Mouse (Mus musculus): ENCODE measurements around the gene Marcksl1.
"Not testable (repeated sequence)": the region's sequence is repeated elsewhere in the genome, so short reads cannot be mapped to it uniquely, and the experiment has no call there.

Gene Marcksl1

DNA sequence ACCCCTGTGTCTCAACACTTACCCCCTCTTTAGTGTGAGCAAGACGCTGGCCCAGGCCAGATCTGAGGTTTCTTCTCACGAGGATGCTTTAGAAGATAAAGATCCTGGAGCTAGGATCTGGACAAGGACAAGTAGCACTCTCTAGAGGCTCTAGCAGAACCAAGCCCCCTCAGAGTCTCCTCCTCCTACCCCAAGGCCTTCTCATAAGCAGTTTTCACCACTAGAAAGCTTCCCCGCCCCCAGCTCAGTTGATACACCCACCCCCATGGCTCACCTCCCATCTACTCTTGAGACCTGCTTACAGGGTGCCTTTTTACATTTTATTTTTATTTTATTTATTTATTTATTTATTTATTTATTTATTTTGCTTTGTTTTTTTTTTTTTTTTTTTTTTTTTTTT lies 3.7 kb upstream of the Marcksl1 start:
- in situ Hi-C loops (cut with MseI, MboI): no loop called here

DNA sequence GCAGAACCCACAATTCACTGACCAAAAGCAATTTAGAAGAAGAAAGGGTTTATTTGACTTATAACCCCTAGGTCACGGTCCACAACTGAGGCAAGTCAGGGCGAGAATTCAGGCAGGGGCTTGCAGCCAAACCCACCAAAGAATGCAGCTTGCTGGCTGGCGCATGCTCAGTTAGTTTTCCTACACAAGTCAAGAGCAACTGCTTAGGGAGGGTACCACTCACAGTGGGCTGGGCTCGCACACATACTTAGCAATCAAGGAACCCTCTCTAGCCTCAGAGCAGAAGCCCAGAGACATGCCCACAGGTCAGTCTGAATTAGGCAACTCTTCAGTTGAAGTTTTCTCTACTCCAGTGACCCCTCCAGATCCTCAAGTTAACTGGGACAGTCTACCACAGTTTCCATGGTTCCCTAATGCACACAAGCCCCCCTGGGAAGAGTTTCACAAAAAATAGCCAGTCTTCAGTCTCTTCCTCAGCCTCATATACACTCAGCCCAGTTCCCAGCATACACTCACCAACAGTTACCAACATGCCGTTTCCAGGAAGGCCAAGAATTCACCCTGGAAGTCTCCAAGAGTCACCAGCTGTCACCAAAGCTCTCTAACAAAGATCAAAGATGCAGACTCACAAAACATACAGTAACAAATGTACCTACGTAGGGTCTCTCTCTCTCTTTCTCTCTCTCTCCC lies 2.5 kb upstream of the Marcksl1 start:
- in situ Hi-C loops (cut with MseI, MboI): no loop called here

- in situ Hi-C loops (cut with MseI, MboI): no loop called here
These were observed 1.8 kb upstream of the Marcksl1 start for GRCm38 (mm10) chr4:129511413-129512096.

- in situ Hi-C loops (cut with MseI, MboI): no loop called here
These were observed 510 bp downstream of the Marcksl1 start for GRCm38 (mm10) chr4:129513891-129514290.

DNA sequence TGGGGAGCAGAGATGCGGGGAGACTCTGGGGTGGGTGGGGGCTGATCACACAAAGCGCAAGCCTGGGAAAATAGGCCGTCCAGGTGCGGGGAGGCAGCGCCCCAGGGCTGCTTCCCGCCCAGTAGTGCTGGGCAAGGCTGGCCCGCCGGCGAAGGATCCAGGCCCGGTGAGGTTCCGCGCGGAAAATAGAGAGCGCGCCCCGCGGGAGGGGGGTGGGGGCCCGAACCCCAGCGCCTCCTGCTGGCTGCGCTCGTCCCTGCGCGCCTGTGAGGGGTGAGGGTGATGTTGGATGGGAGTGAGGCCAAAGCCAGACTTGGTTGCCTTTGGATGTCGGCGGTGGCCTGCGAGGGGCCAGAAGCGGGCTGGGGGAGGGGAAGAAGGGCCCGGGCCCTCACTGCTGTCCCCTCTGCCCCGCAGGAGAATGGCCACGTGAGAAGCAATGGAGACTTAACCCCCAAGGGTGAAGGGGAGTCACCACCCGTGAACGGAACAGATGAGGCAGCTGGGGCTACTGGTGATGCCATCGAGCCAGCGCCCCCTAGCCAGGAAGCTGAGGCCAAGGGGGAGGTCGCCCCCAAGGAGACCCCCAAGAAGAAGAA lies 1.0 kb downstream of the Marcksl1 start:
- in situ Hi-C loops (cut with MseI, MboI): no loop called here

GRCm38 (mm10) chr4:129516925-129517324 lies 3.5 kb downstream of the Marcksl1 start:
- in situ Hi-C loops (cut with MseI, MboI): no loop called here

- in situ Hi-C loops (cut with MseI, MboI): no loop called here
These were observed 5.1 kb downstream of the Marcksl1 start for GRCm38 (mm10) chr4:129518519-129518918.

DNA sequence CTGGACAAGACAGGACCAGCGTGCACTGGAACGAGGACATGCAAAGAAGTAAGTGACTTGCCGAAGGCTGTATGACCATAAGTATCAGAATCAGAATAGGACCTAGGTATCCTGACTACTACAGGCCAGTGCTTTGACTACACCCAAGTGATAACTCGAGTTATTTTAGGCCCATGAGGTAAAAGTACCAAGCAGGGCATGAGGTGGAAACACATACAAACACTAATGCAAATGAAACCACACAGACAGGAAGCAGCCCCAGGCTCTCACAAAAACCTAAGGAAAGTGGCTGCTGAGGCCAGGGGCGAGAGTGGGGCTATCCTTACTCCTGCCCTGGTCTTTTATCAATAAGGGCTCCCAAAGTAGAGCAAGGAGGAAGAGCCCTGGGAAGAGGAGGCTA lies 12.0 kb downstream of the Marcksl1 start:
- in situ Hi-C loops (cut with MseI, MboI): no loop called here

DNA sequence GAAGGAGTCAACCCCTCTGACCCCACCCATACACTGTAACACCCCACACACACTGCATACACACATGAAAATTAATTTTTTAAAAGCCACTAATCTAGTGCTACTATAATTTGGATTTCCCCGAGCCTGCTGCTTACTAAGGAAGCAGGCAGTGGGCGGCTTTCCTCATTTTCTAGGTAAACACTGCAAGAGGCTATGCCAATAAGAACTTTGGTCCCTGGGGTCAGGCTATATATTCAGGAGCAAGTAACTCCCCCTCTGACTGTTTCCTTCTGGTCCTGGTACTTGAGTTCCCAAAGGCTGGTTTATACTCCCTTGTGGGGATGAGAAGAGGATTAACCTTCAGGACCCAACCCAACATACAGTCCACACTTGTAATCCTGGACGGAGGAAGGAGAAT lies 12.5 kb downstream of the Marcksl1 start:
- in situ Hi-C loops (cut with MseI, MboI): no loop called here

- in situ Hi-C loops (cut with MseI, MboI): not testable (repeated sequence)
These were observed 15.5 kb downstream of the Marcksl1 start for GRCm38 (mm10) chr4:129528901-129529300.

GRCm38 (mm10) chr4:129540012-129540411 lies 26.6 kb downstream of the Marcksl1 start:
- in situ Hi-C loops (cut with MseI, MboI): no loop called here

DNA sequence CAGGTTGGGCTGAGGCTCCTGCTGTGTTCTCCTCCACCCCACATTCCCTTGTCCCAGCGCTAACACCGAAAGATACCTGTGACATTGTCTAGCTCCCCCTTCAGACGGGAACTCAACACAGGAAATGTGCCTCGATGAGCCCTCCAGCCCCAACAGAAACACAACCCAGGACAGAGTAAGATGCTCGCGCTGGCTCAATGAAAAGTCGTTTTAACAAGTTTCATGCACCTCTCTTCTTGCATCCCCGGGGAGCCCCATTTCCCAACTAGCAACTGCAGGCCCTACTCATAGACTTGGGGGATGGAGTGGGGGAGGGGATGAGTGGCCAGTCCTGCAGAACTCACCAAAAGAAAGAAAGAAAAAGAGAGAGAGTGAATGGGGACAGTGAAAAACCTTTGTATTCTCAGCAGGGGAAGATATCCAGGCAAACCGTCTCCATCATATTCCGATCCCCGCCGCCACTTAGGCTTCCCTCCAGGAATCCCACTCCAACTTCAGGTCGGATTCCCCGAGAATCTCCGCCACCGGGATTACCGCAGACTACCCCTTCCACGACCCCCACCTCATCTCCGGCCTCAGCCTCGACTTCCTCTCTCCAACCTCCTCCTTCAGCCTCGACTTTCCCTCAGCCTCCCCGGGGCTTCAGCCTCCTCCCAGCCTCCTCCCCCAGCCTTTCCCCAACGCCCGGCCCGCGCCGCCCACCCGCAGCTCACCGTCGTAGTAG lies 28.6 kb downstream of the Marcksl1 start:
- in situ Hi-C loops (cut with MseI, MboI): no loop called here

- in situ Hi-C loops (cut with MseI, MboI): no loop called here
These were observed 29.3 kb downstream of the Marcksl1 start, which contains the start of gene Hdac1 for GRCm38 (mm10) chr4:129542592-129543141. Gene Hdac1, minus strand, starts transcription at chr4:129542713.

DNA sequence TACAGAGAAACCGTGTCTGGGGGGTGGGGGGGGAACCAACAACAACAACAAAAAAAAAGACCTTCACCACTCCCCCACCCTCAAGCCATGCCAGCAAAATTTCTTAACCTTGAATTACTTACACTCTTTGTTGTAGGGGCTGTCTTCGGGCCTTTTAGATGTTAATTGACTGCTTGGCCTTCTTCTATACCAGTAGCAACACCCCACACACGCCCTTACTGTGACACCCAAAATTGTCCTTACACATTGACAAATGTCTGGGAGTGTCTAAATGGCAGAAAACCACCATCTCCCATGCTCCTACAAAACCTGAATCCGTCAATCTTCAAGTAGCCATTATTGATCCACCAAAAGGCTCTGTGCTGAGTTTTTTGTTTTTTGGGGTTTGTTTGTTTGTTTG lies 30.7 kb downstream of the Marcksl1 start:
- in situ Hi-C loops (cut with MseI, MboI): no loop called here

- in situ Hi-C loops (cut with MseI, MboI): not testable (repeated sequence)
These were observed 34.2 kb downstream of the Marcksl1 start for GRCm38 (mm10) chr4:129547631-129548030.

DNA sequence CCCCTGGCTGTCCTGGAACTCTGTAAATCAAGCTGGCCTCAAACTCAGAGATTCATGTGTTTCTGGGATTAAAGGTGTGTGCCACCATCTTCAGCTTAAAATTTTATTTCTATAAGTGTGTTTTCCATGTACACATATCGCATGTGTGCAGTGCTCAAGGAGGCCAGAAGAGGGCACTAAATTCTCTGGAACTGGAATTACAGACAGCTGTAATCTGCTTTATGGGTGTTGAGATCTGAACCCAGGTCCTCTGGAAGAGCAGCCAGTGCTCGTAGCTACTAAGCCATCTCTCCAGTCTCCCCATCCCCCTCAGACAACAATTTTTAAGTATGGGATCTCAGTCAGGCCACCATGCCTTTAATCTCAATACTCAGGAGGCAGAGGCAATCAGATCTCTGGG lies 35.9 kb downstream of the Marcksl1 start:
- in situ Hi-C loops (cut with MseI, MboI): no loop called here

DNA sequence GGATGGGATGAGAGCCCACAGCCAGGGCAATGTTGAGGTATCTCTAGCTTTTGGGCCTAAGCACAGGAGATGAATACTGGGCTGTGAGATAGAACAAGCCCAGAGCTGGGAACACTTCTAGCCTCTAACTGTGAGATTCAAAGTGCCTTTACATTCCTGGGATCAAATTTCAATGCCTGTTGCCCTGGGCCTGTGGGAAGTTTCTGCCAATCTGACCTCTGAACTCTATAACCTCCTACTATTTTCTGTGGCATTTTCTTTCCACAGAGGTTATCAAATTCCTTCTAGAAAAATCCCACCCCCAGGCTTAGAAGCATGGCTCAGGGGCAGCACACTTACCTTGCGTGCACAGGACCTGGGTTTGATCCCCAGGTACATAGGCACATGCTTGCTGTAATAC lies 36.9 kb downstream of the Marcksl1 start:
- in situ Hi-C loops (cut with MseI, MboI): no loop called here

DNA sequence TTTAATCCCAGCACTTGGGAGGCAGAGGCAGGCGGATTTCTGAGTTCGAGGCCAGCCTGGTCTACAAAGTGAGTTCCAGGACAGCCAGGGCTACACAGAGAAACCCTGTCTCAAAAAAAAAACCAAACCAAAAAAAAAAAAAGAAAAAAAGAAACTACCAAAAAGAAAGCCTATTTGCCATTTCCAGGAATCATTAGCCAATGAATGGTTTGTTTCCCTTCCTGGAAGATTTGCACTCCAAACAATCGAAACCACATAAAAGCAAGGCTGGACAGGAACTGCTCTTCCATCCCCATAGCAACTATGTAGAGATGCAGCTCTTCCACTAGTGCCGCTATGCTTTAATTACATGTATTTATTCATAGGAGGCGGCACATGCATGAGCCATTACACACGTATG lies 41.1 kb downstream of the Marcksl1 start:
- in situ Hi-C loops (cut with MseI, MboI): not testable (repeated sequence)

DNA sequence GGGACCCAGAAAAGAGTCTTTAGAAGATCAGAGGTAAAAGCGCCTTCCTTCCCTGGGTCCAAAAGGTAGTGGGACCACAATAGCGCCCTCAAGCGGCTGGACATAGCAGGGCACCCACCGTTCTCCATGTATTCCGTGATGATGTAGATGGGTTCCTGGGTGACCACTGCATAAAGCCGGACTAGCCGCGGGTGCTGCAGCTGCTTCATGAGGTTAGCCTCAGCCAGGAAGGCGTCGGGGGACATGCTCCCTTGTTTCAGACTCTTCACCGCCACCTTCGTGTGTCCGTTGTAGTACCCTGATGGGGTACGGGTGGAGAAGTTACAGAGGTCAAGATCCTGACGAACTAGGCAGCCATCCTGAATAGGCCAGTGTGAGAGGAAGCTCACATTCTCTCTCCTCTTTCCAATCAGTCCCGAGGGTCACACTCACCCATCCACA lies 42.1 kb downstream of the Marcksl1 start:
- in situ Hi-C loops (cut with MseI, MboI): no loop called here

DNA sequence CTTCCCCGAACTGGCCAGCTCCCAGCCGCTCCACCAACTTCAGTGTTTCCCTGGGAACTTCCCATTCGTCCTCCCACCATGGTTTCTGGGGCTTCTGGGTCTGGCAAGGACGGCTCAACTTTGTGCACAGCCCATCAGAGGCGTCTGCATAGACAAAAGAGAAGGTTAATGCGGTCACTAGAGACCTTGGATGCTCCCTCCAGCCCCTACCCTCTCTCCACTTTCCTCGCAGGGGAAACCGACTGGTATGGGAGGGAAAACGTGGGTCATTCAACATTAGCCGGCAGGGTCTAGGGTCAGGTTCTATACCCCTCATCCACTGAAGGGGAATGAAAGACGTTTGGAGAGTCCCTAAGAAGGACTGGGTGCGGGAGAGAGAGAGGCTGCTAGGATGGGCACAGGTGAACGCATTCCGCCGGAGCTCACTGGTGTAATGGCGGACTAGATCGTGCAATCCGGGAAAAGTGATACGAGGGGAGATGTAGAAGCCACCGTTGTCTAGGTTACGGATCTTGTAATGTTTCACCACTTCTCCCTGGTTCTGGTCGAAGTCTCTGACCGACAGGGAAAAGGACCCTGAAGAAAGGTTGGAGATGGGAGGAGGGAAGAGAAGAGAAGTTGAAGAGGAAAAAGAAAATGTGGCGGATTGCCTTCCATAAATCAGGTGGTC lies 42.6 kb downstream of the Marcksl1 start:
- in situ Hi-C loops (cut with MseI, MboI): no loop called here

- in situ Hi-C loops (cut with MseI, MboI): no loop called here
These were observed 43.3 kb downstream of the Marcksl1 start for GRCm38 (mm10) chr4:129556532-129557223.

Measured in mouse trophoblast stem cell (cell line).